Mouse (Mus musculus) thymus, postnatal 36 days (tissue): ENCODE measurements around the gene Tmem132d.

Experiments used
- DNase-seq, 2 experiments: peaks; one replicate each; pipeline ENCODE4 v3.0.0; 2022; ENCODE audit warnings: mixed read lengths in 2 of 2

The Tmem132d gene

DNA sequence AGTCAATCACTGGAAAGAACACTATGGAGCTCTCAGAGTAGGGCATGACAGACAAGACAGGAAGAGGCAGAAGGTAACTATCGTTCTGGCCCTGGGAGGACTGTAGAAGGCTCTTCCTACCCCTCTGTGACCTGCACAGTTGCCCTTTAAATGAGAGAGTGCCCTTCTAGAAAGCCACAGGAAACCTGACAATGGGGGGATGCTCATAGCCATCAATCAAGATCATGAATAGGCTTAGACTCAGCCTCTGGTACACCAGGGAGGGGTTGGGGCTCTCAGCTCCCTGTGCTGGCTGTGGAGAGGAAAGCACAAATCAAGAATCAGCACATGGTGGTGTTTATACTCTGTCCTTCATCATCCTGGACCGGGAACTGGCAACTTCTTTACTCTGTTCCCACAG, 227.2 kb downstream of the Tmem132d start:
- DNase-seq = no peak

DNA sequence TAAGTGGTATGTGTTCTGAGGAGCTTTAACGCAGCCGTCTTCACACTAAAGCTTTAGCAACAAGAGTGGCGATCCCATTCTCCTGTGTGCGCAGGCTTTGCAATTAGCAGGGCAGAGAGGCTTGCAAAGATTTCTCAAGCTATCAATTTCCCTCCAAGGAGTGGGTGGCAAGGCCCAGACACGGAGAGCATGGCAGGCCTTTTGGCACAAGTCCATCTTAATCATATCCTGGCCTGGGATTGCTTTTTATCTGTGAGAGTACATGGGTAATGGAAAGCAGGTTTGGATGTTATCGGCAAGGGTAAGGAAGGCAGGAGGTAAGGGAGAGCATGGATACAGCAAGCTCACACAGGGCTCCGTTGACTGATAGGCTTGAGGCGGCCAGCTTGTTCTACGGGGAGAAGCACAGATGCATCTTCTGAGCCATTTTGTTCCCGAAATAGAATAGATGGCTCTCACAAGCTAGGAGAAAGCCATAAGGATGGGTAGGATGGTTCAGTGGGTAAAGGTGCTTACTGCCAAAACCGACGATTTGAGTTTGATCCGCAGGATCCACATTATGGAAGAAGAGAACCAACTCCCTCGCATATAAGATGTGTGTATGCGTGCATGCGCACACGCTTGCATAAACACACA, 228.1 kb downstream of the Tmem132d start:
- no peak for DNase-seq

DNA sequence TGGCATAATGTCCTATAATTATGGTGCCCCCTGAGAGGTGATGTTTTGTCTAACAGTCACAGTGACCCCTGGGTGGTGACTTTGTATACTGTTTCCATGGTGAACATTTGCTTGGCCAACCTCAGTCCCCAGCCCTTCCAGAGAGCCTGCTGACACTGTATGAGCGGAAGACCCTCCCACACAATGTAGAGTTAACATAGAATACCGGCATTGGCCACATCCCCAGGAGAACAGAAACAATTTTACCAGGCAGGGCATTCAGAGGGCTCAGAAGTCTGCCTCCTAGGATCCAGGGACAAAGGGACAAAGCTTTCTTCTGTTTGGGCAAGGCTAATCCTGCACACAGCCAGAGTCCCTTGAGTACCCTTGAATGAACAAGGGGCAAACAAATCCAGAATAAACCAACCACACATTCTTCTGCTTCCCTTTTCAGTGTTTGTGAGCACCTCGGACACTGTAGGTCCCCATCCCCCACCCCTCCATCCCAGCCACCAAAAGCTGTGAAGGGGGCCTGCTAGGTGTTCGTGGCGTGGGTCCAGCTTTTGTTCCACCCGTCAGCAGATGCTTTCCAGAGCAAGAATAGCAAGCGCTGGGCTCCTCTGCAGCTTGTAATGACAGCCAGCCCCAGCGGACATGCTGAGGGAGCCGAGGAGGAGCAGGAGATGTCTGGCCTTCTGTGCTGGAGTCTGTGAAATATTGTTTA, 228.8 kb downstream of the Tmem132d start:
- DNase-seq = no peak

DNA sequence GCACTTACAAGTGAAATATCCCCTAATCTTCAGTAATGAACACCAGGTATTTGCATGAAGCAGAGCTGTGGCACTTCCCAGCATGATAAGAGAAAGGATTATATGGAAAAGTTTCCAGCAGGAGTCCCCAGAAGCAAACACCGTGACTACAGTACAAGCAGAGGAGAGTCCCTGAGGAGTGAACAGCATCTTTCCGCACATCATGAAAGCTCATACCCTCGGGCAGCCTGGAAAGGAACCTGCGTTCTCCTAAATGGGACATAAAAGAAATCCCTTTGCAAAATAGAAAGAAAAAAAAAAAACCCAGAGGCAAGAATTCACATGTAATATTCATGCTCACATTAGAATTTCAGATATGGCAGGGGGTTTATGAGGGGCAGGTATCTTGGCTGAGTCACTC, 238.8 kb downstream of the Tmem132d start:
- no peak for DNase-seq

DNA sequence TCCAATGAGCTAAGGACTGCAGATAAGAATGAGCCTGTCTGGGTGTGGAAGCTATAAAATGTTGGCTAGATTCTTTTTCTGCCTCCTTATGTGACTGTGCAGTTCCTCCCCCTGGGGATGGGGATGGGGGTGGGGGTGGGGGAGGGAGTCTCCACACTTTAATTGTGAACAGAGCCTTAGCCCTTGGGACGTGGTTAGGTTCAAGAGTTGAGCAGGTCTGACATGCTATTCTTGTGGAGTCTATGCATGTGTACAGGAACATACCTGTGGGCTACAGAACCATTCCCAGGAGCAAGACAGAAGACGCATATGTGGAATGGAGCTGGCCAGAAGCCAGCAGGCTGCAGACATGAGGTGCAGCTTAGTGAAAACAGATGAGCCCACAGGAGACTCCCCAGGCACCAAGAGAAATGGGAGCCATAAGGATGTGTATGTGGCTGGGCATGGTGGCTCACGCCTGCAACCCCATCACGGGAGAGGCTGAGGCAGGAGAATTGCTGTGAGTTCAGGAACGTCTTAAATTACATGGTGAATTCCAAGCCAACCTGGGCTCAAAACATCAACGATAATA, 240.3 kb downstream of the Tmem132d start:
- no peak for DNase-seq

DNA sequence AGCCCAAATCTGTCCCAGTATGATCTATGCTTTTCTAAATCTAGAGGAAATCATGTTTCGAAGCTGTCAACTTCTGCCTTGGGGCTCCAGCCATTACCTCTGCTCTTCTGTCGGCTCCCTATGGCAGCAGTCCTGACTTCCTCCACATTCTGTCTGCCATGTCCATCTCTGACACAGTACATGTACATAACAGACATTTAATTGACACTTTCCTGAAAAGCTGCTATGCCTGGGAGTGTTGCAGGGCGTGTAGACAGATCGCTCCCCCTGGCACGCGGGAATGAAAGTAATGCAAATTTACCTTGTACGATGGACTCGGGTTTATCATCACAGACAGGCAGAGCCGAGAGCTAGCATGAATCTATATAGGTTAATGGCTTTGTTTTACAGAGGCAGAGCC, 241.2 kb downstream of the Tmem132d start:
- no peak for DNase-seq

DNA sequence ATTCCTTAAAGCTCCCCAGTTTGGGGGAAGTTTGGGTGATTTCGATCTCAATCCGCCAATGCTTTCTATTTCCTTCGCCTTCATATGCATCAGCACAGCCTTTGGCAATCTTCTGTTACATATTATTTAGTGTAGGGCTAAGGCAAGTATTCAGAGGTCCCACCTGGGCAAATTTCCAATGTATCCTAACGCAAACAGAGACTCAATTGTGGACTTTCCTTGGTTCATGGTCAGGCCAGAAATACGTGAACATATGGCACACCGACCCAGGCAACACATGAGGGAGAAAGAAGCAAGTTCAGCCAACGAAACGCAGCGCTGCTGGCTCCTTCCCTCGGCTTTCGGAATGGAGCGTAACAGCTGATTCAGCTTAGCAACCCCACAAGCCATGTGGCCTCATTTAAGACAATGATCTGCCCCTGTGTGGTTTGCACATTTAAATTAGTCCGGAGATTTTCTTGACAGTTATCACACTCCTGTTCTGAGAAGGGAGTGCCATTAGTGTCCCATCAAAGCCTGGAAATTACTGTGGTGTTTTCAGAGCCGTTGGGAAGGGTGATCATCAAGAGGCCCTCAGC, 242.5 kb downstream of the Tmem132d start:
- no peak for DNase-seq

DNA sequence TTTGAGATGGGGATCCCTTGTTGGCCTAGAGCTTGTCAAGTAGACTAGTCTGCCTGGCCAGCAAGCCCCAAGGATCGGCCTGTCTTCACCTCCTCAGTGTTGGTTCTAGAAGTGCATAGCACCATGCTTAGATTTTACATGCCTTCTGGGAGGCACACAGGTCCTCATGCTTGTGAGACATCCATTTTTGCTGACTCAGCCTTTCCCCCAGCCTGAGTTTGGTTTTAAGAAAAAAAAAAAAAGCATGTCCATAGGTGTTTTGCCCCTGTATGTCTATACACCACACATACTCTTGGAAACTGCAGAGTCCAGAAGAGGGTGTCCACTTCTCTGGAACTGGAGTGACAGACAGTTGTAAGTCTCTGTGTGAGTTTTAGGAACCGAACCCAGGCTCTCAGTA, 256.6 kb downstream of the Tmem132d start:
- DNase-seq = no peak

DNA sequence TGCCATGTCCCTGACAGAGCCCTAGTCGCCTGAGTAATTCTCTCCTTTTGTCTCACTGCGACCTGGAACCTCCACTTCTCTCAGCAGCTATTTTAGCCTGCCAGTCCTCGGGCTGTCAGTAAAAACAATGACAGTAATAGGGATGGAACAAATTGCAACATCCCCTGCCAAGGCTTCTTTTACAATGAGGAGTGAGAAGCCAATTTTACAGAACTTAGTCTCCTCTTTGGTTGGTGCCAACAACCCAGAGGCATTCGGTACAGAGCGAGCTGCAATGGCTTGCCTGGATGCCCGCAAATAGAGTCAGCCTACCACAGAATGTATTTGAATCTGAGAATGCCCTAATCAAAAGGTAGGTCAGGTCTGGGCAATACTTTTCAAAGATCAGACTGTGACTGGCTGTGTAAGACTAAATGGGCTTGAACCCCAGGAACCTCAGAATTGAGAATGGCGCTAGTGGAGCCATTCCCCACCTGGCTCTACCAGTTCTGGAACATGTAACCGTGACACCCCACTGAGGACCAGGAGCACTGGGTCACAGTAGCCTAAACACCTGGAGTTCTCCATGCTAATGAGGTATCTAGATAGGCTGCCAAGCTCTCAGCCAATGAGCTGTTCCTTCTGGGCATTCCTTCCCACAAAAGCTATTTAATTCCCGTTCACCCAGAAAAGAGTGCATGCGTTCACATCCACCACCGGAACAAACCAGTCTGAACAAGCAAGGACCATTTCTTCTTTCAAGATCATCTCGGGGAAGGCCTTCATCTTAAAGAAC, 273.8 kb downstream of the Tmem132d start:
- no peak for DNase-seq

DNA sequence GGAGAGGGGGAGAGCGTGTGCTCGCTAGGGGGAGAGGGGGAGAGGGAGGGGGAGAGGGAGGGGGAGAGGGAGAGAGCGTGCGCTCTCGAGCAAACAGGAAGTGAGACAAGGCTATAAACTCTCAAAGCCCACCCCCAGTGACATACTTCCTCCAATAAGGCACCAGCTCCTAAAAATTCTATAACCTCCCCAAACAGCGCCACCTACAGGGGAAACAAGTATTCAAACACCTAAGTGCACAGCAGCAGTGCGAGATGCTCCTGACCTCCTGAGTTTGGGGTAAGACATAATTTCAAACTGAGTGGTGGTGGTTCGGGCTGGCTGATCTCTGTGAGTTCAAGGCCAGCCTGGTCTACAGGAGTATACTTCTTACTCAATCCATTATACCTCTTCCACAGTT, 281.4 kb downstream of the Tmem132d start:
- no peak for DNase-seq

DNA sequence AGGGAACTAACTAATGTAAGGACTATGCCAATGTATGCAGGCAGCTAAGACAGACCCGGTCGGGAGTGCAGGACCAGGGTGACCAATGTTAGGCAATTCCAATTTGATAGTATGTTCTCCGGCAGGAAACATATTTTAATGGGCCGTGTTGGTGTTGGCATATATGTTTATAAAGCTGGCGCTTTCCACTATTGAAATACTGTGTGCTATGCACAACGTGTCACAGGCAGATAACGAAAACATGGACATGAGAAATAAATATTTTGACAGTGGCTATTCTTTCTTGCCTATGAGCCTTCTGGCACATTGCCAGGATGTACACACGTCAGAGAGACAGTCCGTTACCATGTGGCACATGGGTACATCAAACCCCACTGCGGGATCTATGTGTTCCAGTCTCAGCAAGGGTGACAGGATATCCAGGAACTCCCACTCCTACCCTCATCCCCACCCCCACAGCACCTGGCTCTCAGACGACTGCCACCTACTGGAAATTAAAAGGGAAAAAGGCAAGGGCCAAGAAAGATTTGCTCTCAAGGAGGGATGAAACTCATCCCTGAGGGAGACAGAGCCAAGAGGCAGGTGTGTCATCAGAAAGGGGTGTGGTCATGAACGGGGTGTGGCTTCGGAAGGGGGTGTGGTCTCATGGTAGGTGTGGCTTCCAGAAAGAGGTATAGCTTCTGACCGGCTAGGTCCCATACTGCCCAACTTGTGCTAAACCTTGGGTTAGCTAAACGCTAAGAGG, 285.8 kb downstream of the Tmem132d start:
- DNase-seq = no peak

DNA sequence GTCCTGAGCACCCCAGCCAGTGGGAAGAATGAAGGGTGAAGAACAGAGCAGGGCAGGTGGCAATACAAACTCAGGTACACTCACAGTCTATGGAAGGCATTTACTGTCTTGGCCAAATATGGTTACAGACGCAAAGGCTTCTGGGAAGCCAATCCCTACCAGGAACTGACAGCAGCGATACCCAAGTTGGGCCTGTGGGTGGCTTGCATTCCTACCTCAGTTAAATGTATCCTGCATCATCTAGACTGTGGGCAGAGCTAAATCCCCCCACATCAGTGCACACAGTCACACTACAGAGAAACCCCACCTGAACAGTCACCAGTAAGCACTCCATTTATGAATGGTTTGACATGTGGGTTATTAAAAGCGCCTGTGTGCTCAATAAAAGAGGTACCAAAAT, 288.1 kb downstream of the Tmem132d start:
- no peak for DNase-seq

DNA sequence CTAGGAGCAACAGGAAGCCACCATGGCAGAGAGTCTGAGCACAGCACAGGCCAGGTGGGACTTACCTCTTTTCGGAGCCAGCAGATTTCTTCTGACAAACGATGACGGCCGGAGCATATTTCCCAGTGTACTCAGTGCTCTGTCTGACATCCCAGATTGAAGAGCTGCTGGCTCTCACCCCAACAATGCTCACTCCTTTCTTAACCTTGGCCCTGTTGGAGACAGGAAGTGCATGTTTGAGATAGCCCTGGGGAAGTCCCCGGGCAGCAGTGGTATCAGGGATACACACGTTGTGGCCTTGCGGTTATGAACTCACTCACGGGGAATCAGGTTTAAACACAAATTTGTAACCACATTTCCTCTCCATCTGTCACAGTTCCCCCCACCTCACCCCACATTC, 296.1 kb downstream of the Tmem132d start:
- DNase-seq = no peak

DNA sequence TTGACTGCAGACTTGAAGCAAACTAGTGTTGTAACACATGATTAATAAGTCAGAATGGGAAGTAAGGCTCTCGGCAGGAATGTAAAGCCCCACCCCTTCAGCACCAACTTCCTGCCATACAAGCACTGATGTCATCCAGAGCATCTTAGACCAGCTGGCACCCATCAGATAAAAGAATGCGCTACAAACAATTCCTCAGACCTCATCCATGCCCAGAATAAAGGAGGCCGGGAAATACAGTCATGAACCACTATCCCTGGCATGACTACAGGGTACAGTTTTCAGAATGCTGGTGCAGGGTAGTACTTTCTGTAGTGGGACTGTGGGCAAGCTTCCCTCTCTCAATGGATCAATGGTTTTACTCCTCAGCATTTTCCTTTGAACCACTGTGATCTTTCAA, 310.2 kb downstream of the Tmem132d start:
- DNase-seq = no peak

DNA sequence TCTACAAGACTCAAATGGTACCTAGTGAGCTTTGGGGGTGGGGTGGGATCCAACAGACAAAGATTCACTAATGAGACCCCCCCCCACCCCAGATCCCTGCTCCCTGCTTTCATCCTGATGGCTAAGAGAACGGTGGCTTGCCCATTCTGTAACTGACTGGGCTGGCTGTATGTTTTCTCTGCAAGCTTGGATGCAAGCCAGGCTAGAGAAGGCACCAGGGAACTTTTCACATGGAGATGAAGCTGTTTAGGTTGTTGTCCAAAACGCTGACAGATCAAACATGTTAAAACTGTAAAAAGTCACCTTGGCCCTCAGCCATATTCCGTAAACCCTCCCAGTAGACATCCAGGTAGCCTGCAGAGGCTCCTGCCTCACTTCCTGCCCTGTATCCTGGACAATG, 313.7 kb downstream of the Tmem132d start:
- DNase-seq = no peak

DNA sequence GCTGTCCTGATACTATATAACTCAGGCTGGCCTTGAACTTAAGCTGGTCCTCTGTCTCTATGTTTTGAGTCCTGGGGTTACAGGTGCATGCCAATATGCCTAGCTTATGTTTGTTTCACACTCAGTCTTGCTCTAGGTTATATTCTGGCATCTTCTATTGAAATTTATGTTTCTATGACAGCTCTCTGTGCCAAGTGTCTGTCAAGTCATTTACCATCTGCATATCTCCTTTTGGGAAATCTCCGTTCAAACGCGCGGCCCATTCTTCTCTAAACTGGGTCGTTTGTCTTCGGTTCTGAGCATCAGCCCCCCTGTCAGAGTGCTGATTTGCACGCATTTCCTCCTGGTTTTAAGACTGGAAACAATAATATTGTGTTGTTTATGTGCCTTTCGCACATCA, 319.8 kb downstream of the Tmem132d start:
- no peak for DNase-seq

DNA sequence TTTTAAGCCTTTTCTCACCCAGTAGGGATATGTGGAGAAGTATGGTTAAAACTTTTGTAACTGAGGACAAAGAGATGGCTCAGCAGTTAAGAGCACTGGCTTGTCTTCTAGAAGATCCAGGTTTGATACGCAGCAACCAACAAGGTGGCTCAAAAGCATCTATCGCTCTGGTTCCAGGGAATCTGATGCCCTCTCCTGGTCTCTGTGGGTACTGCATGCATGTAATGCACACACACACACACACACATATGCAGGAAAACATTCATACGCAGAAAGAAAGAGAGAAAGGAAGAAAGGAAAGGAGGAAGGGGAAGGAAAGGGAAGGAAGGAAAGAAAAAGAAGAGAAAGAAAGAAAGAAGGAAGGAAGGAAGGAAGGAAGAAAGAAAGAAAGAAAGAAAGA, 320.4 kb downstream of the Tmem132d start:
- DNase-seq = no peak

DNA sequence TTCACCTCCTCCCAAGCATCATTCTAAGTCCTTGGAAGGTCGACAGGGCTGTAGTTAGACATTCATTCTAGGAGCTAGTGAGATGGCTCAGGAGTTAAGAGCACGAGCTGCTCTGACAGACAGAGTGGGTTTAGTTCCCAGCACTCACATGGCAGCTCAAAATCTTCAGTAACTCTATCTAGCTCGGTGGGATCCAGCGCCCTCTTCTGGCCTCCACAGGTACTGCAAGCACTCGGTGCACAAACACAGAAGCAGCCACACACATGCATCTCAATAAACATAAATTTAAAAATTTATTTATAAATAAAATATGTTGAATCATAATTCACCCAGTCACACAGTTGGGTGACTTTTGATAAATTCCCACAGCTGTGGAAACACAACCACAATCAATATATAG, 321.2 kb downstream of the Tmem132d start:
- no peak for DNase-seq

DNA sequence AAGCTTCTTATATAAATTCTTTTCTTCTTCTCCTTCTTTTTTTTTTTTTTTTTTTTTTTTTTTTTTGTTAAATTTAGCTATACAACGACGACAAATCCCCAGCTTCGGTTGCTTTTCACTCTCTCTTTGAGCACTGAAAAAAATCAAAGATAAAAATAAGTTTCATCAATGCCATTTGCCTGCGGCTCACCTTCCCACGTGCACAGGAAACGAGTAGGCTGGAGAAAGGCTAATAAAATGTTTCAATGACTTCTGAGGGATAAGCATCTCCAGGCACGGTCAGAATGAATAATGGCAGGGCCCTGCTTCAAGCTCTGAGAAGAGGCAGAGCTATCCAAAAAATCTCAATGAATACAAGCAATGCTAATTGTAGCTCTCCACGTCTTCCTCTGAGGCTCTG, 330.3 kb downstream of the Tmem132d start:
- no peak for DNase-seq

DNA sequence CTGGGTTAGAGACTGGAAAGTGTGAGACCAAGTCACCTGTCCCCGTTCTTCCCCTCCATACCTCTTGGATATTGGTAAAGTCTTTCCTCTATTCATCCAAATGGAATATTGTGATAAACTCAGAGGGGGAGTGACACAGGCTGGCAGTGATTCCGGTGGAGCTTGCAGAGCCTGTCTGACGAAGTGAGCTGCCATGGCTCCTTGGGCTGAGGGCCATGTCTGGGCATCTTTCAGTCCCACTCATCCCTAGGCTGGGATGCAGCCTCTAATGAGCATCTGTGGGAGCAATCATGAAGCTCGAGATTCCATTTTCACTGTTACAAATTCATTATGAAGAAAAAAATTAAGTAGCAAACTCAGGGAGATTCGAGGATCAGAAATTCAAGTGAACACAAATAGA, 332.5 kb downstream of the Tmem132d start:
- no peak for DNase-seq

DNA sequence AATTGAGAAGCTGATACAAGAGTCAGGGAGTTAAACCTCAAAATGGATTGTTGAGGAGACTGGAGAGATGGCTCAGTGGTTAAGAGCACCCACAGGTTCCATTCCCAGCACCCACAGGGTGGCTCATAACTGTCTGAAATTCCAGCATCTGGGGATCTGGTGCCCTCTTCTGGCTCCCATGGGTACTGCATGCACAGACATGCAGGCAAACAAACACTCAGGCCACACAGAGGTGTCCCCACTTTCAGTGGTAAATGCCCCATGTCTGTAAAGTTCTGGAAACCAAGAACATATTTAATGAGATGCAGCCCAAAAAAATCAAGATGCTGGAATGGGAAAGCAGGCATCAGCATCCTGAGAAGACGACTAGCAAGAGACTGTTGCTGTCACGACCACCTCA, 333.4 kb downstream of the Tmem132d start:
- no peak for DNase-seq

DNA sequence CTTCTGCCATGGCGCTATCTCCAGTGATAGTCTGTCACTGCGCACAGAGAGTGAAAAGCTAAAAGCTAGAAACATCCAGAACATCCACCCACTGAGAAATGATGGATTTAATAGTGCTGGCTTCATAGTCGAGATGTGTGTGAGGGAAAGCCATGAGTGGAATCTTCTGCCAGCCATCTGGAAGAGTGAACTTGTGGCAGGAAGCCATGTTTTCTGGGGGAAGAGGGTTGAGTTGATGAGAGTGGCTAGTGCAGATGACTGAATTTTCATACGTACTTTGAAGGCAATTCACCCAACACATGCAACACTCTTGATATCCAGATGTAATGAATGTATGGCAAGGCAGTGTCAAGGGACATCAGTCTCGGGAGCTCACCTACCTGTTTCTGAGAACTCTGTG, 342.3 kb downstream of the Tmem132d start:
- no peak for DNase-seq

DNA sequence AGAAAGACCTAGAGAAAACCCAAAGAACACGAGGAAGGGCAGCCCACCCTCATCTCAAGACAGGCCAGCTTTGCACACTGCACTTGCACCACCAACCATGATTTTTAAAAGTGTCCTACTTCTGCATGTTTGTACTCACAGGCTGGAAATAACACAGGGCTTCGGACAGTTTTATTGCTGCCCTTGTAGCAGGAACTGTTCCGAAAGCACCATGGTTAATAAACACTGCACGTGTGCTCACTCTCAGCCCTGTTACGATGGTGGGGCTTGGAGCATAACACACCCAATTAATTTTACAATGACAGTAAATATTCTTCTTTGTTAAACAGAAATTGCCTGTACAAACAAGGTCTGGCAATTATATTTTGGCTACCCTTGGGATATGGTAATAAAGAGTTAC, 357.4 kb downstream of the Tmem132d start:
- no peak for DNase-seq
